Mouse (Mus musculus): ENCODE measurements at regions not wholly inside any gene's neighbourhood (a gene's known extent, or its start where the extent isn't known, plus 50 kb on each side); places are given as distances from the start of the nearest gene placed in this dataset.

DNA sequence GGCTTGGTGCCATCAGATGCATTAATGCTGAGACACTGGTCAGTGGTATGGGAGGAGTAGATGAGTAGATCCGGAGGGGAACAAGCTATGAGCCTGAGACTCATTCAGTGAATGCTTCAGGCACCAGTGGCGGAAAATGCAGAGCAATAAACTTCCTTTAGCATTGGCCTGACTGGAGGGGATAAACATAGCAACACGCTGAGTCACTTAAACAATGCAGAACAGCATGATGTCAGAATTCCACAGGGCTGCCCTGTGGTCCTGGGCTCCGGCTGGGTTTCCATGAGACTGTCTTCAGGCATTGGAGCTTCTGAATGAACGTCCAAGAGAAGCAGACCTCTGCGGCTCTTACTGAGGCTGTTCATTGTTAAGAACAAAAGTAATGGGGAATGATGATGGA, 145.4 kb upstream of the Gm10181 start:
- no peak for DNase-seq (ENCODE audit: low spot score)

DNA sequence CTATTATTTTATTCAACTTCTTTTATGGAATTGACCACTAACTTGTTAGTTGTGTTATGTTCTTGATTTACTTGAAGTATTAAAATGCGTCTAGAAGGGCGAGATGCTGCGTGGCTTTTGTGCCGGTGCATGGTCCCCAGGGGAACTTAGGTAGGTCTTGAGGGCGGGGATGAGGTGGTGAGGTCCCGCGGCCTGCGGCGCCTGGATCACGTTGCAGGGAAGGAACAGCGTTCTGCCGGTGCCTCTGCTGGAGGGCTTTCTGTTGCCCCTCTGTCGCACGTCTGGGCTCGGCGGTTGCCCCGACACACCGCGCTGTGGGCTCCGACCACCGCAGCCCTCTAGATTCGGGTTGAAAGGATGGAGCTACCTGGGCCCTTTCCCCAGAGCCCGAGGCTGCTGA, 136.7 kb upstream of the Gm10181 start:
- DNase-seq (ENCODE audit: low spot score), result no peak

DNA sequence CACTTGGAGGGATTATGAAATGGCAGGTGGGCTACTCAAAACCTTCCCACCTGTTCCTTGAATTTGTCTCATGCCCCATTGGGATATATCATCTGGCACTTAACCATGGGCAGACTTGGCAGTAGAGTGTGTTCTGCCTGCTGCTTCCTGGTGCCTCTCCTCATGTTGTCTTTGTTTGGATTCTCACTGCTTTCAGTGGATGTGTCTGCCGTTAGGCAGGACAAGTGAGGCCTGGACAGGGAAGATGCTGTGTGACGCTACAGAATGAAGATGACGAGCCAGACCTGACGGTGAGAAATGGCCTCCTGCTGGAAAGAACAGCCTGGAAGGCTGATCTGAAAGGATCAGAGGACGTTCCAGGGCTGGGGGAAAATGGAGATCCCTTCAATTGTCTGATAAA, 133.6 kb upstream of the Gm10181 start:
- no peak for DNase-seq (ENCODE audit: low spot score)

GRCm38 (mm10) chr9:24956566-24956965, 132.7 kb upstream of the Gm10181 start:
- DNase-seq (ENCODE audit: low spot score), result no peak

DNA sequence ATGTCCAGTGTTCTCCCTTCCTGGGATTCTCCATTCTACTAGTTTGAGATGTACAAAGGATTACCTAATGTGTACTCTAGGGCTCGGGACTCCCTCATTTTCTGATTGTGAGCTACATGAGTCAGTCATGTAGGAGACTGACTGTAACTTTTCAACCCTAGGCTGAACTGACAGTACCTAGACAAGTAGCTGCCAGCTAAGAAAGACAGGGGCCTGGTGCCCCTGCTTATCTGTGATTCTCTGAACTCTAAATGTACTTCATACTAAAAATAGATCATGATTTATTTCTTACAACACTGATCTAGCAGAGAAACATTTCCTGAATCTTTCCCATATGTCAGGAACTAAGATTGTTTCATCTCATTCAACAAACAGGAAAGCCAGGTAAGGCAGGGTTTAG, 125.9 kb upstream of the Gm10181 start:
- DNase-seq (ENCODE audit: low spot score), result no peak

- DNase-seq (ENCODE audit: low spot score), result no peak
Observed at GRCm38 (mm10) chr9:24967571-24967970, 121.7 kb upstream of the Gm10181 start.

DNA sequence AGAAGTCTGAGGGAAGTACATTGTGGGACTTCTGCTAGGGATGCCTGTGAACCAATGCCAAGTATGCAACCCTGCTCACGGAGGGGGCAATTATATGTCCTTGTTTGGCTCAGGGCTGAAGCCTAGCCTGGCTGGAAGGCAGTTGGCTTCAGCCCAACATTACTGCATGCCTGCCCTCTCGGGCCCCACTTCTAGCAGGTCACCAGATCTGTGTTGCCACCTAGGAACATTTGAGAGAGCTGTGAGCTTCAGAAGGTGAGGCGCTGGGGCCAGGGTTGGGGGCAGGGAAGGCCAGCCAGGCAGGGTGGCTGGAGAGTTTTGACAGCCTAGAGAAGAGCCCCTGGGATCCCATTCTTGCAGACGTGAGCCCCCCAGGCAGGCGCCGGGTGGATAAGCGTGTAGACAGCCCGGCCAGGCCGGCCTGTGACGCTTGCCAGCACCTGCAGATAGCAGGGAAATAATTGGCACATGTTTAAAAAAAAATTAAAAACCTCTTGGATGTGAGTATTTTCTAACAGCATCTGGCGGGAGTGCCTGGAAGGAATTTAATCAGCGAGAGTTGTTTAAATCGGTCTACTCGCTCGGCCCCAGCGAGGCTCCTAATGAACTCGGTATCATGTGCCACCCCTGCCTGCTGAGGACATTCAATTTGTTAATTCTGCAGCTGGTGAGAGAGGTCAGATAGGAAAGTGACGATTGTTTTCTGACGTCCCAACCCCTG, 115.0 kb upstream of the Gm10181 start:
- peak; percentile 41 for DNase-seq (ENCODE audit: low spot score)

DNA sequence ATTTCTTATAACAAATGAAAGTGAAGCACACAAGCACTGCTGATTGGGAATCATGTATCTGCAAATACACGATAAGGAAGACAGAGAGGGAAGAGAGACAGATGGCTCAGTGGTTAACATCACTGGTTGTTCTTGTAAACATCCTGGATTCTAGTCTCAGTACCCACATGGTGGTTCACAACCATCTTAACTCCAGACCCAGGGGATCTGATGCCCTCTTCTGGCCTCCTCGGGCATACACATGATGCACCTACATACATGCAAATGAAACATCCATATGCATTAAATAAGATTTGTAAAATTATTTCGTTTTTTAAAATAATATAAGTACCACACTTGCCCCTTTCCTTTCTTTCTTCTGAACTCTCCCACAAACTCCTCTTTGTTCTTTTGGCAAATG, 106.4 kb upstream of the Gm10181 start:
- DNase-seq (ENCODE audit: low spot score), result no peak

- DNase-seq (ENCODE audit: low spot score), result no peak
Observed at GRCm38 (mm10) chr9:24994491-24994890, 94.7 kb upstream of the Gm10181 start.

DNA sequence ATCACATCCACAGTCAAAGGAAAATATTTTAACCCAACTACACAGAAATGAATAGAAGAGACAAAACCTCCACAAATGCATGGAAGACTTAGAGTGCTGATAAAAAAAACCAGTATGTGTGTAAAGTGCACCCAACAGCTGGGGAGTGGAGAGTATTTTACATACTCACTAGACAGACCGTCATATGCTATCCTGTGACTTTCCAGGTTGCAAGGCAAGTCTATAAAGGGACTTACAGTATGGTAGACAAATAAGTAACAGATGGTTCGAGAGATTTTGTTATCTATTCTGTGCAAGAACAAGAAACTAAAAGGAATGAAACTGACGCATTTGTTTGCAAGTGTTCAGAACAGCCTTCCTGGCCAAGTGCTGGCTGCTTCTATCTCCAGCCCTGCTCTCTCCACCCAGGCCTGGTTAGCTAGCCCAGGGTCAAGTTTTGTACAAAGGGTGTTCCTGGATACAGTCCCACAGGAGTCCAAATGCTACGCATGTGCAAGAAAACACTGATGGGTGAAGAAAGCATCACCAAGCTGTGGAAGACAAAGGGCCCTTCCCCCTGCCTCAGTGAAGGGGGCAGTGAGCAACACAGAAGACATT, 68.0 kb upstream of the Gm10181 start:
- no peak for DNase-seq (ENCODE audit: low spot score)

DNA sequence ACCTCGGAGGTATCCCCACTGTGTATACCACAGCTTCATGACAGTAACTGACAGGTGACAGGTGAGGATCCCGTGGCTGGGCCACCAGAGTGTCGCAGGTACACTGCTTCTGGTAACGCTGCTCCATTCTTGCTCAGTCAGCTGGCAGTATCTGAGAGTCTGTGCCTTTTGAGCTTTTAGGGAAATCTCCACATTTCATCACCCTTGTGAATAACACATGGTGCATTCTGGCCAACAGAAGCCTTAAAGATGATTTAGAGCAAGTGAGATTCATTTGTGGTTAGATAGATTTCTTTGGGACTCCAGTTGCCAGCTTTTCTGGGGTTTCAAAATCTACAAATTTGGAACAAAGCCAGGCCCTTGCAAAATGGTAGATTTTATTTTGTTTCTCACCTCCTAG, 66.8 kb upstream of the Gm10181 start:
- DNase-seq (ENCODE audit: low spot score), result no peak

DNA sequence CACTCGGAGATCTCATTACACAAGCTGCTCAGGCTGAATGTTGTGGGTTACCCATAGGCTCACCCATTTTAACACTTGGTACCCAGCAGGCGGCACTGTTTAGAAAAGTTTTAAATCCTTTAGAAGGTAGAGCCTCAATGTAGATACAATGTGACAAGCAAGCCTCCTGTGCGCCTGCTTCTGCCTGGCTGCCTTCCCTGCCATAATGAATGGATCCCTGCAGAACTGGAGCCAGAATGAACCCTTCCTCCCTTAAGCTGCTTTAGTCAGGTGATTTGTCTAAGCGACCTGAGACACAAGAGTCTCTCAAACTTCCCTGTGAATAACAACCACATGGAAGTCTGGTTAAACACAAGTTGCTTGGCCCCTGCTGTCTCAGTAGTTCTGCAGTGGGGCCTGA, 64.7 kb upstream of the Gm10181 start:
- no peak for DNase-seq (ENCODE audit: low spot score)

GRCm38 (mm10) chr9:25027581-25027980, 61.6 kb upstream of the Gm10181 start:
- peak; percentile 70 for DNase-seq (ENCODE audit: low spot score)

DNA sequence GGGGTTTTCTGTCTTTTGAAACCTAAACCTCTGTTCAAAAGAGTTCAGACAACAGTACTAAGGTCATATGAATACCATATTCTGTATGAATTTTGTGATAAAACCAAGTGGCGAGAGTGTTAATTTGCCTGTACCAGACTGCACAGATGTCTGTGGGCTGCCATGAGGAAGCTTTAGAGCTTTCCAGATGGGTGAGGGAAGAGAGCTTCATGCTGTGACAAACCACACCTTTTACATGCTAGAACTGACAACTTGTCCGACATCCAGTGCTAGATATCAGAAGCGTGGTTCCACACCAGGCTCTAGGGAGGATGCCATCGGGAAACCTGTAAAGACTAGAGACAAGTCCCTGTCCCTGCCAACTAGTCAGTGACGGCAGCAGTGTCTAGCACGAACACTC, 60.9 kb upstream of the Gm10181 start:
- no peak for DNase-seq (ENCODE audit: low spot score)

DNA sequence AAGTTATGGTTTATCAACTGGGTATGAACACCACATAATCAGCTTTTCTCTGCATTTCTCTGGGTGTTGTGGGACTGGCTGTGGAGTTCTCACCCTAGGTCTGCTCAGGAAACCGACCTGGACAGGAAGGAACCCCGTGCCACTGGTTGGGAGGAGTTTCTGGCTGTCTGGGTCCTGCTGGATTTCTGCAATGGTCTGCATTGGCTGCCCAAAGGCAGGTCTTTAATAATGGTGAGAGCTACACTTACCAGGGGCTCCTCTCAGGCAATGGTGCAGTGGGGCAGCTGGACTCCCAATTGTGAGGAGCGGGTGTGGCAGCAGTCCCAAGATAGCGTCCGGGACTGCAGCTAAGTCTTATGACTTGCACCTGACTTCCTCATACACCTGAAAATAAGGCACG, 57.8 kb upstream of the Gm10181 start:
- no peak for DNase-seq (ENCODE audit: low spot score)

Data from testis, postnatal 10 days (tissue).